Mouse (Mus musculus): ENCODE data around the gene Rbm18. TPM values are rescaled to one million over a fixed set of nuclear protein-coding genes. Genes with fewer than 3 reads are reported as not detected.

Gene Rbm18
- polyA plus RNA-seq, 2 experiments, result 46.7 to 69.7 TPM

- Histone ChIP-seq H3K4me2 (replicated peaks; ENCODE audit: low read depth, low read length, severe bottlenecking) (peak within 1 kb of the TSS; percentile 85), H3K9ac (ENCODE audit: low read depth, low read length, severe bottlenecking) (peak within 1 kb of the TSS; percentile 48), H3K36me3 (ENCODE audit: control insufficient read depth, insufficient read depth, low read length) (no peaks in the 10 kb centered on the region), H3K4me1 (ENCODE audit: control insufficient read depth, insufficient read depth, low read length) (peaks cover 30% of the 10 kb centered on the region), H3K27ac (replicated peaks; ENCODE audit: low read depth, low read length) (no peak within 1 kb of the TSS), H3K4me3 (replicated peaks; ENCODE audit: low read length) (peak within 1 kb of the TSS; percentile 45), H3K9me3 (ENCODE audit: control insufficient read depth, low read length) (no peaks in the 10 kb centered on the region), H3K27me3 (ENCODE audit: control insufficient read depth, insufficient read depth, low read length) (peaks cover 97% of the 10 kb centered on the region)
- WGBS, result under 1% methylated on average over 49 of the region's 58 CpGs
- no peak for TF ChIP-seq POLR2A (IDR thresholded peaks at IDR 0.05; ENCODE audit: borderline replicate concordance, extremely low read depth, insufficient read depth, insufficient read length)
- 0 out of 2 replicates have a peak, but pooled peaks have one; percentile 32 for ATAC-seq (ENCODE audit: low FRiP score, low read depth)
- no peak for DNase-seq (ENCODE audit: low spot score)
Observed at GRCm38 (mm10) chr2:36104956-36105741, 31.4 kb downstream of the Rbm18 start, which contains the start of gene Lhx6. Gene Lhx6 (minus strand): TSS chr2:36105408.

GRCm38 (mm10) chr2:36104436-36104955 is 32.1 kb downstream of the Rbm18 start:
- Histone ChIP-seq H3K4me3 (replicated peaks; ENCODE audit: low read length) (peak overlapping the region; percentile 45), H3K9me3 (ENCODE audit: control insufficient read depth, low read length) (no peaks in the 10 kb centered on the region), H3K27ac (replicated peaks; ENCODE audit: low read depth, low read length) (no peak overlapping the region), H3K4me2 (replicated peaks; ENCODE audit: low read depth, low read length, severe bottlenecking) (peak overlapping the region; percentile 85), H3K27me3 (ENCODE audit: control insufficient read depth, insufficient read depth, low read length) (peaks cover 100% of the 10 kb centered on the region), H3K4me1 (ENCODE audit: control insufficient read depth, insufficient read depth, low read length) (peaks cover 30% of the 10 kb centered on the region), H3K9ac (ENCODE audit: low read depth, low read length, severe bottlenecking) (peak overlapping the region; percentile 48), H3K36me3 (ENCODE audit: control insufficient read depth, insufficient read depth, low read length) (no peaks in the 10 kb centered on the region)
- no peak for TF ChIP-seq POLR2A (IDR thresholded peaks at IDR 0.05; ENCODE audit: borderline replicate concordance, extremely low read depth, insufficient read depth, insufficient read length)
- under 1% methylated on average over 32 of the region's 32 CpGs for WGBS
- no peak for ATAC-seq (ENCODE audit: low FRiP score, low read depth)
- DNase-seq (ENCODE audit: low spot score), result no peak

- Histone ChIP-seq H3K4me1 (ENCODE audit: control insufficient read depth, insufficient read depth, low read length) (peaks cover 30% of the 10 kb centered on the region), H3K27me3 (ENCODE audit: control insufficient read depth, insufficient read depth, low read length) (peaks cover 100% of the 10 kb centered on the region), H3K4me2 (replicated peaks; ENCODE audit: low read depth, low read length, severe bottlenecking) (peak overlapping the region; percentile 85), H3K4me3 (replicated peaks; ENCODE audit: low read length) (peak overlapping the region; percentile 45), H3K27ac (replicated peaks; ENCODE audit: low read depth, low read length) (no peak overlapping the region), H3K9ac (ENCODE audit: low read depth, low read length, severe bottlenecking) (no peak overlapping the region), H3K9me3 (ENCODE audit: control insufficient read depth, low read length) (no peaks in the 10 kb centered on the region), H3K36me3 (ENCODE audit: control insufficient read depth, insufficient read depth, low read length) (no peaks in the 10 kb centered on the region)
- ATAC-seq (ENCODE audit: low FRiP score, low read depth), result no peak
- TF ChIP-seq POLR2A (IDR thresholded peaks at IDR 0.05; ENCODE audit: borderline replicate concordance, extremely low read depth, insufficient read depth, insufficient read length), result no peak
- no peak for DNase-seq (ENCODE audit: low spot score)
- 1% methylated on average over 38 of the region's 38 CpGs for WGBS
Observed at GRCm38 (mm10) chr2:36103555-36104367, 32.8 kb downstream of the Rbm18 start.

DNA sequence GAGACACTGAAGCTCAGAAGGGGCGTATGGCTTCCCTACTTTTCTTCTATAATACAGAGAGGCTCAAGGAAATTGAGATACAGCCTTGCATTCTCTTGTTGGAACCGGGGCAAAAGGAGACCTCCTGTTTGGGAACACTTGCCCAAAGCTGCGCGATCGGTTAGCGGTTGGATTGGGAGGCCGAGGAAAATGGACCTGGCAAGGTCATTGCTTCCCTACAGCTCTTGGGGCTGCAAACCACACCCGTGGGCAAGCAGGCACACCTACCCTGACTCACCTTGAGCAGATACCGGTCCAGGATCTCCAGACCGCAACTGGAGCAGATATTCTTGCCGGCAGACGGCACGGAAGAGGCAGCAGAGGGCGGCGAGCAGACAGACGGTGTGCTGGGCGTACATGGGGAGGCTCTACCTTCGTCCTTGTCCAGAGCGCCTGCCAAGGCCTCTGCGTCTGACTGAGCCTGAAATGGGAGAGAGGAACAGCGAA is 33.5 kb downstream of the Rbm18 start:
- Histone ChIP-seq H3K27me3 (ENCODE audit: control insufficient read depth, insufficient read depth, low read length) (peaks cover 100% of the 10 kb centered on the region), H3K27ac (replicated peaks; ENCODE audit: low read depth, low read length) (no peak overlapping the region), H3K4me3 (replicated peaks; ENCODE audit: low read length) (peak overlapping the region; percentile 45), H3K4me1 (ENCODE audit: control insufficient read depth, insufficient read depth, low read length) (peaks cover 30% of the 10 kb centered on the region), H3K9me3 (ENCODE audit: control insufficient read depth, low read length) (no peaks in the 10 kb centered on the region), H3K9ac (ENCODE audit: low read depth, low read length, severe bottlenecking) (0 out of 2 replicates have a peak overlapping the region, but pooled peaks have one; percentile 4), H3K36me3 (ENCODE audit: control insufficient read depth, insufficient read depth, low read length) (no peaks in the 10 kb centered on the region), H3K4me2 (replicated peaks; ENCODE audit: low read depth, low read length, severe bottlenecking) (peak overlapping the region; percentile 85)
- DNase-seq (ENCODE audit: low spot score), result no peak
- 3% methylated on average over 21 of the region's 21 CpGs for WGBS
- no peak for ATAC-seq (ENCODE audit: low FRiP score, low read depth)
- TF ChIP-seq POLR2A (IDR thresholded peaks at IDR 0.05; ENCODE audit: borderline replicate concordance, extremely low read depth, insufficient read depth, insufficient read length), result no peak

- 0 out of 2 replicates have a peak overlapping the region, but pooled peaks have one; percentile 4 for H3K9ac ChIP-seq (ENCODE audit: low read depth, low read length, severe bottlenecking)
- H3K9me3 ChIP-seq (ENCODE audit: control insufficient read depth, low read length), result no peaks in the 10 kb centered on the region
- no peak overlapping the region for H3K27ac ChIP-seq (replicated peaks; ENCODE audit: low read depth, low read length)
- under 1% methylated on average over 21 of the region's 21 CpGs for WGBS
- DNase-seq (ENCODE audit: low spot score) (no peak), ATAC-seq (ENCODE audit: low FRiP score, low read depth) (no peak; the same call in 1 of the 2 replicates)
- H3K36me3 ChIP-seq (ENCODE audit: control insufficient read depth, insufficient read depth, low read length), result no peaks in the 10 kb centered on the region
- peak overlapping the region; percentile 45 for H3K4me3 ChIP-seq (replicated peaks; ENCODE audit: low read length)
- TF ChIP-seq POLR2A (IDR thresholded peaks at IDR 0.05; ENCODE audit: borderline replicate concordance, extremely low read depth, insufficient read depth, insufficient read length), result no peak
- peaks cover 30% of the 10 kb centered on the region for H3K4me1 ChIP-seq (ENCODE audit: control insufficient read depth, insufficient read depth, low read length)
- H3K4me2 ChIP-seq (replicated peaks; ENCODE audit: low read depth, low read length, severe bottlenecking), result peak overlapping the region; percentile 36
- H3K27me3 ChIP-seq (ENCODE audit: control insufficient read depth, insufficient read depth, low read length), result peaks cover 100% of the 10 kb centered on the region
Observed at GRCm38 (mm10) chr2:36102559-36102946, 34.0 kb downstream of the Rbm18 start.

Measured in limb, embryonic 14.5 days (tissue).